Mouse (Mus musculus) cerebellum, postnatal 4 days (tissue): ENCODE results near the gene Gmfg.

Experiments
- DNase-seq, 2 experiments: peaks; one replicate each; pipeline ENCODE4 v3.0.0; 2022; ENCODE audit warnings: low spot score in 2 of 2, mixed read lengths in 1 of 2

Gene Gmfg

DNA sequence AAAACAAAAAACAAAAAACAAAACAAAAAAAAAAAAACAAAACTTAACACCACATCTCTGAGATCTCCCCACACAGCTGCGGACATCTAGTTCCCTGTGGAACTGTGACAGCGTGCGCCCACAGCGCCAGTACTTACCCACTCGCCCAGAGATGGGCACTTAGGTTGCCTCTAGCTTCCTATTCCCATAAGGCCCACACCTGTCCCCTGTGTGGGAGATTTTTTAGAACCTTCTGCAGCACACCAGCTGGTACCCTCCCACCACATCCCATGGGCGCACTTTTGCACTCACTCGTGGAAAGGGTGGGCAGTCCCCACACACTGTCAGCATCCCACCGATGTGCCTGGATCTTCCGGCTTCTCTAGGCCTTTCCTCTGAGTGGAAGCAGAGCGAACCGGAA is 45.6 kb downstream of the Gmfg start:
- DNase-seq: no peak

- DNase-seq: no peak
Measured at GRCm38 (mm10) chr7:28484192-28484591, 46.9 kb downstream of the Gmfg start.

DNA sequence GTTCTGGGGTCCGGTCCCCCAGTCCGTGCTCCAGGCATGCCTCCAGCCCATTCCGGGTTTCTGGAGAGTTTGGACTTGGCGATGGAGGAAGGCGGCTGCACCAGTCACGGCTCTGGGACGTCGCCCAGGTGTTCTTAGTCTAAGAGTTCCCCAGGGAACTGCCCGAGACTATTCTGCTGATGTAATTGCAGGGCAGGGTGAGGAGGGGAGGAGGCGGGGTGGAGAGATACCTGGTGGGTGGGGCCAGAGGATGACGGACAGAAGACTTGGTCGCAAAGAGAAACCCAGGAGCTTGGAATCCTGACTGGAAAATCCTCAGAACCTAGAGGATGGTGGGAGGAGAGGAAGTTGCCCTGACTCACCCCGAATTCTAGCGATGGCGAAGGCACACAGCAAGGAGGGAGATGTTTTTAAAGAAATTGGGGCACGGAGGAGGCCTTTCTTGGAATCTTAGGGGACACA is 50.8 kb downstream of the Gmfg start:
- DNase-seq: no peak

GRCm38 (mm10) chr7:28490410-28490809 is 53.2 kb downstream of the Gmfg start:
- peak in 1 of 2 experiments; percentile 62 for DNase-seq

- no peak for DNase-seq
Measured at GRCm38 (mm10) chr7:28490903-28491302, 53.7 kb downstream of the Gmfg start.

DNA sequence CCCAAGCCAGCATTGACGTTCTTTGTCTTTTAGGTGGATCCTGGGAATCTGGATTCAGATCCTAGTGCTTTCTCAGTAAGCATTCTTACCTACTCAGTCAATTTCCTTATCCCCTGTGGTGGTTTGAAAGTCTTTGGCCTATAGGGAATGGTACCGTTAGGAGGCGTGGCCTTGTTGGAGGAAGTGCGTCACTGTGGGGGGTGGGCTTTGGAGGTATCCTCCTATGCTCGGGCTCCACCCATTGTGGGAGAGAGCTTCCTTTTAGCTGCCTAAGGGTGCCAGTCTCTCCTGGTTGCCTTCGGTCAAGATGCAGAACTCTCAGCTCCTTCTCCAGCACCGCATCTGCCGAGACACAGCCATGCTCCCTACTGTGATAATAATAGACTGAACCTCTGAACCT is 55.1 kb downstream of the Gmfg start:
- DNase-seq: no peak

DNA sequence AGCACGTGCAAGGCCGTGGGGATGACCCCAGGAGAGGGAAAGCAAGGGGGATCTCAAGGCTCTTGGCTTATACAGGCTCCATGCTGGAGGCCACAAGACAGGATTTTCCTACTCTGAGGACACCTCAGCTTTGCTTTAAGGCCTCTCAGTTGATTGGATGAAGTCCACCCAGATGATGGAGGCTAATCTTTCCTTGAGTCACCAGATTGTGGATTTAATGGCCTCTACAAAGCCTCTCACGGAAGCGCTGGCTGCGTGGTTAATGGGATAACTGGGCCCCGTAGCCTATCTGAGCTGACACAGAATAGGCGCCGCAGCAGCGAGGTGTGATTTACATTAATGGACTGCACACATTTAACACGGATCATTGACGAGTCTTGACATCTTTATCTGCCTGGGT is 58.2 kb downstream of the Gmfg start:
- no peak for DNase-seq
